Mouse (Mus musculus) embryonic facial prominence, embryonic 14.5 days (tissue): ENCODE measurements around the gene Tex44. TPM values are rescaled to one million over a fixed set of nuclear protein-coding genes. Genes with fewer than 3 reads are reported as not detected.

Experiments used
- ATAC-seq: fragments of 200-750 bp; cut with Nextera tagmentation; 2 replicates; pipeline ENCODE4 v1.8.0; 2017; ENCODE audit warnings: low read depth, moderate number of reproducible peaks, moderate TSS enrichment
- DNase-seq: peaks from one replicate; pipeline ENCODE4 v3.0.0-alpha.2; 2015; ENCODE audit warnings: low spot score
- H3K27ac ChIP-seq: fragments of 300-500 bp; sonication (generic); replicated peaks from 2 replicates; pipeline ENCODE4 v1.5.1; 2014; ENCODE audit warnings: low read depth, mild to moderate bottlenecking, low read length, moderate library complexity
- H3K27me3 ChIP-seq: fragments of 300-500 bp; sonication (generic); replicated peaks from 2 replicates; pipeline ENCODE4 v1.6.1; 2014; ENCODE audit warnings: low read length; ENCODE audit not compliant: control insufficient read depth, insufficient read depth
- H3K36me3 ChIP-seq: fragments of 300-500 bp; sonication (generic); 2 replicates; pipeline ENCODE4 v1.6.1; 2014; ENCODE audit warnings: low read length, mixed read lengths; ENCODE audit not compliant: control insufficient read depth, insufficient read depth
- H3K4me1 ChIP-seq: fragments of 300-500 bp; sonication (generic); 2 replicates; pipeline ENCODE4 v1.6.1; 2014; ENCODE audit warnings: antibody characterized with exemption, low read length; ENCODE audit not compliant: control insufficient read depth, insufficient read depth
- H3K4me2 ChIP-seq: fragments of 300-500 bp; sonication (generic); 2 replicates; pipeline ENCODE4 v1.6.1; 2014; ENCODE audit warnings: low read depth, mild to moderate bottlenecking, low read length, moderate library complexity, mixed read lengths
- H3K4me3 ChIP-seq: fragments of 300-500 bp; sonication (generic); 2 replicates; pipeline ENCODE4 v1.5.1; 2014; ENCODE audit warnings: low read depth, mild to moderate bottlenecking, low read length
- H3K9ac ChIP-seq: fragments of 300-500 bp; sonication (generic); 2 replicates; pipeline ENCODE4 v1.6.1; 2014; ENCODE audit warnings: low read depth, mild to moderate bottlenecking, low read length, moderate library complexity, mixed read lengths
- H3K9me3 ChIP-seq: fragments of 300-500 bp; sonication (generic); 2 replicates; pipeline ENCODE4 v1.6.1; 2016; ENCODE audit warnings: low read length; ENCODE audit not compliant: control insufficient read depth
- WGBS: fragments of 180-500 bp; shearing (Covaris S2); extraction: QIAGEN DNeasy Blood & Tissue Kit; methylation state at CpG from one replicate; pipeline ENCODE4 v1.1.7; 2014; 5-methylcytosine and 5-hydroxymethylcytosine counted together
- polyA plus RNA-seq: library from polyadenylated mRNA; unstranded; fragments of >200 nt; fragmentation: Nextera tagmentation; extraction: Ambion mirVana; gene quantifications from 2 replicates; pipeline ENCODE4 v1.2.1, GENCODE M21; 2014

The Tex44 gene
- polyA plus RNA-seq, 1 experiment from 2014 or later: not detected

DNA sequence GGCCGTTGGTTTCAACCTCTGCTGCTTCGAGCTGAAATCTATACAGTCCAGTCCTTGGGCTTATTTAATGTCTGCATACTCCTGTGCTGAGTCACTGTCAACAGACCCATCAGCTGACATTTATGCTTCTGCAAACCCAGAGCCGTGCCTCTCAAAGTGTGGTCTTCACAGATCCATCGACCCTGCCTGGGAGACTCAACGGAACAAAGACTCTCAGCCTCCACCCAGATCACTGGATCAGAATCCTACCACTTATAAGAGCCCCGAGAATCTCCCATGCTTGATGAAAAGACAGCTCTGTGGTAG lies 11.8 kb downstream of the Tex44 start:
- ATAC-seq (no peak), DNase-seq (no peak)
- no peak overlapping the region for H3K4me3 ChIP-seq
- H3K27ac ChIP-seq: peak overlapping the region; percentile 35; the same call in 1 of the 2 replicates
- 61% methylated on average over 6 of the region's 6 CpGs for WGBS
- H3K9me3 ChIP-seq: no peaks in the 10 kb centered on the region
- no peaks in the 10 kb centered on the region for H3K27me3 ChIP-seq
- H3K4me2 ChIP-seq: no peak overlapping the region
- no peak overlapping the region for H3K9ac ChIP-seq
- H3K36me3 ChIP-seq: no peaks in the 10 kb centered on the region
- H3K4me1 ChIP-seq: peaks cover 30% of the 10 kb centered on the region

DNA sequence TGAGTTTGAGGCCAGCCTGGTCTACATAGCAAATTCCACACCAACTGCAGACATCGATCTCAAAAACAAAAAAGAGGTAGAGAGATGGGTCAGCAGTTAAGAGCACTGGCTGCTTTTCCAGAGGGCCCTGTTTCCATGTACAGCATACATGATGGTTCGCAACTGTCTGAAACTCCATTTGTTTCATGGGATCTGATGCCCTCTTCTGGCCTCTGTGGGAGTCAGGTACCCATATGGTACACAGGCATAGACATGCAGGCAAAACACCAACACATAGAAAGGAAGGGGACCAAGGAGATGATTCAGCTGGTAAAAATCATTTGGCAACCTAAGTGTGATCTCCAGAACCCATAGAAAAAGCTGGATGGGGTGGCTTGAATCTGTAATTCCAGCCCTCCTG lies 12.4 kb downstream of the Tex44 start:
- peak; percentile 64 for DNase-seq
- WGBS: 73% methylated on average over 2 of the region's 2 CpGs
- peaks cover 32% of the 10 kb centered on the region for H3K4me1 ChIP-seq

DNA sequence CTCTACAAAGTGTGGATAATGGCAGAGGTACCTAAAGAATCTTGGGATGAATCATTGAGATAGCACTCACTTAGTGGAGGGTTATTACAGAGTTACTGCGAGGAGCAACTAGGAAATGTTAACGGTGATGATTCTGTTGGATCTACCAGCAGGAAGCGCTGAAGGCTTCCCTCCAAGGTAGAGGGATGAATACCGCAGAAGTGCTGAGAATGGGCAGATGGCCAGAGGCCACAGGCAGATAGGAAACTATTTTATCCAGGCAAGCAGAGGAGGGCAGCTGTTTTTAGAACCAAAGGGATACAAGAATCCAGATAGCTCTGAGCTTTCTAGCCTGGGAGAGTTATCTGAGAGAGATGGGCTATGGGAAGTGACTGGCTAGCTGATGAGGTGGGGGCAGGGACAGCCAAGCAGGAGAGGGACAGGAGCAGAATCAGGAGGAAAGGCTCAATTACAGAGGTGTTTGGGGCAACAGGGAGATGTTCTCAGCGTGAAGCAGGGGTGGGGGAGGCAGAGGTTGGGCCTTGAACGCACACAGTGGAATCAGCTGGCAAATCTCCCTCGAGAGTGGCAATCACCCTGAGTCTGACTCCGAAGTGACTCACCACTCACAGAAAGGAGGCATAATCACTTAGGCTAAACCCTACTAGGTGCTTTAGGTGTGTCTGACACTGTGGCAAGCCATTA lies 13.5 kb downstream of the Tex44 start:
- H3K9me3 ChIP-seq: no peaks in the 10 kb centered on the region
- no peaks in the 10 kb centered on the region for H3K36me3 ChIP-seq
- H3K4me1 ChIP-seq: peaks cover 29% of the 10 kb centered on the region
- DNase-seq (peak; percentile 51), ATAC-seq (no peak)
- H3K27me3 ChIP-seq: no peaks in the 10 kb centered on the region
- no peak overlapping the region for H3K4me3 ChIP-seq
- peak overlapping the region; percentile 75 for H3K27ac ChIP-seq
- 23% methylated on average over 8 of the region's 8 CpGs for WGBS
- H3K9ac ChIP-seq: peak overlapping the region; percentile 95
- H3K4me2 ChIP-seq: peak overlapping the region; percentile 97; the same call in 1 of the 2 replicates

More for the DNA sequence above, 12.4 kb downstream of the Tex44 start:
- Histone ChIP-seq H3K27ac (no peak overlapping the region), H3K9me3 (no peaks in the 10 kb centered on the region), H3K4me2 (no peak overlapping the region), H3K4me3 (no peak overlapping the region), H3K9ac (no peak overlapping the region), H3K36me3 (no peaks in the 10 kb centered on the region), H3K27me3 (no peaks in the 10 kb centered on the region)
- ATAC-seq: no peak

DNA sequence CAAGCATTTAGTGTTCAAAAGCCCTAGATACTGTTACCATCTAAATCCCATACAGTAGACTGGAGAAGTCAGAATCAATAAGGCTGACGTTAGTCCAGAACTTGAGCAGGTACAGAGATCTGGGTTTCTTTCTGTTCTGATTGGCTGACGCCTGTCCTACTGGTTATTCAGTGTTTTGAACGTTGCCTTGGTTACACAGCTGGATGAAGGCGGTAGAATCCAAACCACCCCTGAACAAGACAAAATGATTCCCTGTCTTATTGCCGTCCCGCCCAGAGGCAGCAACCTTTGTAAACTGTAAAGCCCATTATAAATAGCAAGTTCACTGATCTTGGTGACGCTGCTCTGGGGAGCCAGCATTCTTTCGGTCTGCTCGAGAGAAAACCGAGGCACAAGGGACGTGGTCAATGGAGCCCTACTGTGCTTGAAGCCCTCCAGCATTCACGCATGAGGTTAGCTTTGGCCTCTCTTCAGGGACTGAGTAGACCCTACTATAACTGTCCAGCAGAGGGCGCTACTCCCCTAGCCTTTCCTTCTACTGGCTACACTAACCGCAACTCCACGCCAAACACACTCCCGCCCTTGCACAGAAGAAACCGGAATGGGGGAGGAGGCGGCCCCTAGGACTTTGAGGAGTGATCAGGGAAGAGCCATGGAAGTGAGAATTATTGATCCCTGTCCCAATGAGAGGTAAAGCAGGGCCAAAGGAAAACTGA lies 14.2 kb downstream of the Tex44 start:
- ATAC-seq (peak; percentile 81), DNase-seq (peak; percentile 97)
- Histone ChIP-seq H3K4me1 (peaks cover 23% of the 10 kb centered on the region), H3K27ac (peak overlapping the region; percentile 100), H3K9ac (peak overlapping the region; percentile 95), H3K4me3 (peak overlapping the region; percentile 51), H3K9me3 (no peaks in the 10 kb centered on the region), H3K36me3 (no peaks in the 10 kb centered on the region), H3K4me2 (peak overlapping the region; percentile 97), H3K27me3 (no peaks in the 10 kb centered on the region)
- WGBS: 3% methylated on average over 18 of the region's 18 CpGs

DNA sequence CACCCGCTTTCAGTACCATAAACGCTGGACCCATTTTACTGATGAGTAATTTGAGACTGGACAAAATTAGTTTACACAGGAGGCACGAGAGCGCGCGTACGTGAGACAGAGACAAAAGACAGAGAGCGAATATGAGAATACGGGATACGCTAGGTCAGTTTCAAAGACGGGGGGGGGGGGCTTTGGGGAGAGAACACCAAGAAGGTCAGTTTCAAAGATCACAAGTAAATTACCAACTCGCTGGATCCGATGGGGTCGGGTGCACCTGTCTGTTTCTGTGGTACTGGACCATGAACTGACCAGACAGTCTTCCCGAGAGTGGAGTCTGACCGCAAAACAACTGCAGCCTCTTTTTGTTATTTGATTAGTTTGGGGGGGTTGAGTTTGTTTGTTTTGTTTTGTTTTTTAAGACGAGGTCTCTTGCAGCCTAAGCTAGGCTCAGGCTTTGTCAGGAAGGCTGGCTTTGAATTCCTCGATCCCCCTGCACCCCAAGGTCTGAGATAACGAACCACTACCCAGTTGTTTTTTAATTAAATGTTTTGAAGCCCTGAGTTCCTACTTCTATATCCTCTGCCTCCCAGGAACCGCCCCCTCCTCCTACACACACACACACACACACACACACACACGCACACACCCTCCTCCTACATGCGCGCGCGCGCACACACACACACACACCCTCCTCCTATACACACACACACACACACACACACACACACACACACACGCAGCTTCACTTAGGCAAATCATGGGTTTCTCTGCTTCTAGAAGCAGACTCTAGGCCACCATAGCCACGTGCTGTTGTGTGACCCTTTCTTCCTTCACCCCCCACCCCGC lies 15.0 kb downstream of the Tex44 start:
- Histone ChIP-seq H3K4me1 (peaks cover 16% of the 10 kb centered on the region), H3K4me3 (peak overlapping the region; percentile 51), H3K27ac (peak overlapping the region; percentile 100), H3K9me3 (no peaks in the 10 kb centered on the region), H3K4me2 (peak overlapping the region; percentile 97), H3K9ac (peak overlapping the region; percentile 95), H3K27me3 (no peaks in the 10 kb centered on the region), H3K36me3 (no peaks in the 10 kb centered on the region)
- ATAC-seq: peak; percentile 10
- WGBS: under 1% methylated on average over 29 of the region's 29 CpGs
- DNase-seq: peak; percentile 92

DNA sequence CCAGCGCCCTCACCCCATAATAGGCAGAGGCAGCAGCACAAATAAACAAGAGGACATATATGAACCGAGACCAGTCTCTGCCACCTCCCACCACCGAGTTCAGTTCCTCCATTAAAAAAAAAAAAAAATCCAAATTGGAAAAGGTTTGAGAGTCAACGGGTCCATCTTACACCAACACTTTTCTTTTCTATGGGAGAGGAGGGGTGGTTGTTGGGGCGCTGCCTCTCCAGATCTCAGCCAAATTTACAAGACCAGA lies 15.5 kb downstream of the Tex44 start:
- no peaks in the 10 kb centered on the region for H3K9me3 ChIP-seq
- peak overlapping the region; percentile 95 for H3K9ac ChIP-seq
- WGBS: 0% methylated on average over 5 of the region's 5 CpGs
- peaks cover 16% of the 10 kb centered on the region for H3K4me1 ChIP-seq
- H3K4me2 ChIP-seq: peak overlapping the region; percentile 97
- ATAC-seq: no peak
- peak overlapping the region; percentile 51 for H3K4me3 ChIP-seq
- no peak for DNase-seq
- H3K36me3 ChIP-seq: no peaks in the 10 kb centered on the region
- H3K27ac ChIP-seq: peak overlapping the region; percentile 100
- H3K27me3 ChIP-seq: no peaks in the 10 kb centered on the region

DNA sequence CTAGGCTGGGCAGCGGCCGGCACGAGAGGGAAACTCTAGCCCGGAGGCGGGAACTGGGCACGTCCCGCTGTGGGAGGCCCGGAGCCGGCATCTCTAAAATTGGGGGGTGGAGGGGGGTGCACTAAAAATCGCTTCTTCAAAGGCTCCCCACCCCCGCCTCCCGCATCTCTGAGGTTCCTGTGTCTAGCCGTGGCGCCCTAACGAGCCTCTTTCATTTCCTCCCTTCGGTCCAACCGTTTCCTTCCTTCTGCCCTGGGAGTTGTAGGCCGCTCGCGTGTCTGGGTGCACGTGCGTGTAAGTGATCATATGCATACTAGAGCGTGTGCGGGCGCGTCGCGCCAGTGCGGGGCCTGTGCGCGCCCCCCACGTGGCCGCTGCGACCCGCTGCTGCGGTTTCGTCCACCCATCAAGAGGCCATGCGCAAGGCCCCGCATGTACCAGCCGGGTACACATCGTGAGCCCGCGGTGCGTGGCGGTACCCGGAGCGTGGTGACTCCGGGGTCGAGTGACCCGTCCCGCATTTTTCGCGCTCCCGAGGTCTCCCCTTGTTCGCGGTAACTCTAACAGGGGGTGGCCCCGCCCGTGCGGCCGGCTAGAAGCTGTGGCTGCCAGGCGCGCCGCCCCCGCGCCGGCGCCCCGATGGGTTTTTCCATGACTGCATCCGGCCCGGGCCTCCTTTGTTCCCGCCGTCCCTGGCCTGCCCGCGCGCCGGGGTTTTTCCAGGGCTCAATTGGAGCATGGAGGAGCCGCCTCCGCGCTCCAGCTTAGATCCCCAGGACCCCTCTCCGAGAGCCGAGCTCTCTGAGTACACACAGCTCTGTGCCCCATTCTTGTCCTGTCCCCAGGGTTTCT lies 16.1 kb downstream of the Tex44 start:
- ATAC-seq: peak; percentile 69
- under 1% methylated on average over 67 of the region's 81 CpGs for WGBS
- Histone ChIP-seq H3K27me3 (no peaks in the 10 kb centered on the region), H3K4me1 (peaks cover 16% of the 10 kb centered on the region), H3K36me3 (no peaks in the 10 kb centered on the region), H3K9ac (peak overlapping the region; percentile 95), H3K4me3 (peak overlapping the region; percentile 51), H3K27ac (peak overlapping the region; percentile 100), H3K9me3 (no peaks in the 10 kb centered on the region), H3K4me2 (peak overlapping the region; percentile 97)
- DNase-seq: peak; percentile 93

DNA sequence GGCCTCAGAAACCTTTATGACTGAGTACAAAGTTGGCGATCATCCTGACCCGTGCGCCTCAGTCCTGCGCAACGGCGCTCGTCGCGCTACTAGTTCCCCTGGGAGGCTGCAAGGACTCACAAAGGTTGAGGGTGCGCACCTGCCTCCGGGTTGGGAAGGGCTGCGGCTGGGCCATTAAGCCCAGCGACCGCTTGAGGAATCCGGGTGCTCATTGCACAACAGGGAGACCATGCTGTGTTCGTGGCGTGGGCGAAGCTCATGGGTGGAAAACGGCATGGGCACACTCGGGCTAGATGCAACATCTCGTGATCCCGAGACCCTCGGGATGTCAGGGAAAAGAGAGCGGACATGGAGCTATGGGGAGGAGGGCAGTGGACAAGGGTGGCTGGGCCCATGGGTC lies 16.7 kb downstream of the Tex44 start:
- peak overlapping the region; percentile 100 for H3K27ac ChIP-seq
- no peaks in the 10 kb centered on the region for H3K27me3 ChIP-seq
- H3K4me3 ChIP-seq: peak overlapping the region; percentile 51
- DNase-seq (no peak), ATAC-seq (no peak; the same call in 1 of the 2 replicates)
- WGBS: 4% methylated on average over 24 of the region's 24 CpGs
- peak overlapping the region; percentile 95 for H3K9ac ChIP-seq
- no peaks in the 10 kb centered on the region for H3K9me3 ChIP-seq
- H3K36me3 ChIP-seq: no peaks in the 10 kb centered on the region
- peaks cover 22% of the 10 kb centered on the region for H3K4me1 ChIP-seq
- peak overlapping the region; percentile 97 for H3K4me2 ChIP-seq
